ENCODE assay signal across 16 mouse cellular contexts in genomic region chr7:49487347-49487746, GRCm38 (mm10).
"Had no signal": no experiment of that assay in that cellular context is flagged by ENCODE, and none has a peak within 500 bp of the region (broad histone marks: within the 10 kb centered on the region; RNA-seq: fewer than 3 reads in every experiment).

No protein-coding gene starts in this region.

- H3K4me3 ChIP-seq: neural tube, embryonic 12.5 days; neural tube, embryonic 13.5 days; neural tube, embryonic 15.5 days; stomach, embryonic 15.5 days had no signal

- H3K9me3 ChIP-seq: neural tube, embryonic 12.5 days; neural tube, embryonic 13.5 days; neural tube, embryonic 15.5 days; stomach, embryonic 15.5 days had no signal

- H3K27me3 ChIP-seq: neural tube, embryonic 13.5 days; neural tube, embryonic 15.5 days; stomach, embryonic 15.5 days had no signal

- DNase-seq: retina, postnatal 1 day; right cerebral cortex, adult 18-20 months; right cerebral cortex, postnatal 25 days; right cerebral cortex, postnatal 4 days; spleen, adult 18-20 months; thymus, adult 18-20 months; thymus, adult 2 months; thymus, postnatal 14 days; thymus, postnatal 25 days; thymus, postnatal 36 days; thymus, postnatal 4 days had no signal

- H3K9ac ChIP-seq: neural tube, embryonic 12.5 days; neural tube, embryonic 13.5 days; neural tube, embryonic 15.5 days; stomach, embryonic 15.5 days had no signal

- H3K27ac ChIP-seq: neural tube, embryonic 12.5 days; neural tube, embryonic 13.5 days; neural tube, embryonic 15.5 days; stomach, embryonic 15.5 days; stomach, postnatal 0 days had no signal

- H3K36me3 ChIP-seq: stomach, embryonic 15.5 days had no signal

- H3K4me2 ChIP-seq: neural tube, embryonic 12.5 days; neural tube, embryonic 13.5 days; neural tube, embryonic 15.5 days; stomach, embryonic 15.5 days had no signal
